Mouse (Mus musculus): ENCODE measurements around the gene Ctnnd2.

Gene Ctnnd2

DNA sequence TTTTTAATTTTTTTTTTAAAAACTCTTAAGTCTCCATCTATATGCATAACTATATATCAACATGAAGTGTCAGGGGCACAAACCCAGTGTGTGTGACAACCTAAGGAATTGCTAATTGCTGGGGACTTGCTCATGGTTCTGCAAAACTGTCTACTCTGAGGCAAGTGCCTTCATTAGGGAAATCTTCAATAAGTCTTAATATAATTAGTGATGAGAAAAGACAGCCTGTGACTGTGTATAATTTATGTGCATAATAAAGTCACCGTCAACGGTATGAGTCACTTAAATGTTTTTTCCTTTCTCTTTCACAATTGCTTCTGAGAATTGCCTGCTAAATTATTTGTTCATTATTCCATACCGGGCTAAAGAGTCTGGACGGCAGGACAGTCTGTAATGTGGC lies 228.7 kb downstream of the Ctnnd2 start:
- DNase-seq = no peak

DNA sequence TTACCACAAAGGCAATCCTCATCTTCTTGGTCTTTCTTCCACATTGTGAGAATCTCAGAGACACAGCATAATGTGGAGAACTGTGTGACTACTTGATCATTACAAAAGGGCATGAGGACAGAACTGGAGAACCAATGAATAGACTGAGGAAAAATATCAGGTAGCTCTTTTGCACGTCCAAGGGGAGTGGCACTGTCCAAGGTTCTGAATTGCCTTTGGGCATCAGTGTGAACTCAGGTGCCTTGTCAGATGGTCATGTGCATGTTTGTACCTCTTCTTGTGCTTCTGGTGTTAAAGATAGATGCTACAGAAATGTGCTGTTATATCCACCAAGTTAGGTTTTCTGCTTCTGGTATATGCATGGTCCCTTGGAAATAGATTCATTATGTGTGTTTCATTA lies 233.9 kb downstream of the Ctnnd2 start:
- no peak for DNase-seq

DNA sequence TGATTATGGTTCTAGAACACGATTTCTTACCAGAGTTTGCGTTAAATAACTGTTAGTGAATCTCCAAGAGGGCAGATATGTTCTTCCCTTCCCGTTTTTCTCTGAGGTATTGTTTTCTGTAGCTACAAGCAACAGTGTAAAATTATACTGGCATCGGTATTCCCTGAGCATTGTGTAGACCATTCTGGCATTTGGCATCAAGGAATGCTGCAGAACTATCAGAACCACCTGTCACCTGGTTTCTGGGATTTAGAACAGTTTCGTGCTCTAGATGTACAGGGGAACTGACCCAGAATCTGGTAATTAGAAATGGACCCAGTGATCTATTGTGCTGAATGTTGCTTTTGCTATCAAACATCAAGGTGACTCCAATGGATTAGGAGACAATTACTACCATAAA lies 250.8 kb downstream of the Ctnnd2 start:
- DNase-seq = no peak

DNA sequence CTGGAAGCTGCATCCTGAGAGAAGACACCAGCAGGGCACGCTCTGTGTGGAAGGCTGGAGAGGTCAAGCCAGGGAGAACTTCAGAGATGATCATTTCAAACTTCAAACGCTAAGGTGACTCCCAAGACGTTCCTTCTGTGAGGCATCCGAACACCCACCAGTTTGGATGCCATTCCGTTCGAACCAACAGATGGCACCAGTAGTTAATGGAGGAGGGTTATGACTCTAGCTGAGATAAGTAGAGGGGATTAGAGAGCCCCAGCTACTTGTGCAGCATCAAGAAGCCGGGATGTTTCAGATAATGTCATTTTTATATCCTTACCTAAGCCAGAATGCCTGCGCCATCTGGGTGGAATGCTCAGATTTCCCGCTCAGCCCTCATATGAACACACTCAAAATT lies 251.9 kb downstream of the Ctnnd2 start:
- DNase-seq = no peak

DNA sequence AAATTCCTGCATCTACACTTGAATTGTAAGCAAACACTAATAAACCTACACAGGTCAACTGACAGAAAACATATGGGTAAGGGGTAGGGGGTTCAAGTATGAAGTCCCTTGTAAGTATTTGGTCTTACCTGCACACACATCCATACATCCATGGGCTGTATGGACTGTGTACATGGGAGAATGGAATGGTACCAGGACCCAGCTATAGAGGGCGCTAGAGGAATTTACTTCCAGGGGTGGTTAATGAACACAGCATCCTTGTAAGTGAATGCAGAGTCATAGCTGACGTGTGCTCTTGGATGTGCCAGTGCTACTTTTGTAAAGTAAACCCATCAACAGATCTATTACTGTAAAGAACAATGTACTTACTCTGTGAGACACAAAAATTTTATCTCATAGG lies 254.9 kb downstream of the Ctnnd2 start:
- DNase-seq = peak; percentile 15

DNA sequence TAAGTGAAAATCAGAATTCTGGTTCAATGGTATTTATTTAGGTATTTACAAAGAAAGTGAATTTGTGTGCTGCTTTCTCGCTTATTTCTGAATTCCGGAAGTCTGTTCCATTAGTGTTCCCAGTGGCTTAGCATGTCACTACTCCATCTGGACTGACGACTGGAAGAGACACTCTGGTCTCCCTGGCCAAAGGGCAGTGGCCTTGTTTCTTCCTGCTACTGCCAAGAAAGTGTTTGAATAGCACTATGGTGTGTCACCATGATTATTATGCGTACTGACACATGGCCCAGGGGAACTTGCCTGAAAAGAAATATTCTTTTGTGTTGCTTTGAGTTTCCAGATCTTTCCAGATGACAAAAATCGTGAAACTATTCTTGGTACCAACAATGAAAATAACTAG lies 266.7 kb downstream of the Ctnnd2 start:
- DNase-seq = no peak

DNA sequence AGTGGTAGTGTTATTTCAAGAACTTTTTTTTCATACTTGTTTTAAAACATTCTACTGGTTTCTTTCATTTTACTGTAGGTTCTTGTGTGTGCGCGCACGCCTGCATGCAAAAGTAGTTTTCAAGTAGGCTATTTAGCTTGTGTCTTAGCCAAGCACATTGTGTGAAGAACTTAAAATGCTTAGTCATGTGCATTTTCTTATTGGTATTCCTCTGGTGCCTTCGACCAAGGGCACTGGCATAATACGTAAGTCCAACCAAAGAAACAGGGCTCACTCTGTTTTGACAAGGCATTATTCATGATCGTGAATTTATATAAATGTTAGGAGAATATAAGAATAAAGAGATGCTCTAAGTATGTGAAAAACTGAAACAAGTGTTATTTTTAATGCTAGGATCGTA lies 278.4 kb downstream of the Ctnnd2 start:
- DNase-seq = no peak

DNA sequence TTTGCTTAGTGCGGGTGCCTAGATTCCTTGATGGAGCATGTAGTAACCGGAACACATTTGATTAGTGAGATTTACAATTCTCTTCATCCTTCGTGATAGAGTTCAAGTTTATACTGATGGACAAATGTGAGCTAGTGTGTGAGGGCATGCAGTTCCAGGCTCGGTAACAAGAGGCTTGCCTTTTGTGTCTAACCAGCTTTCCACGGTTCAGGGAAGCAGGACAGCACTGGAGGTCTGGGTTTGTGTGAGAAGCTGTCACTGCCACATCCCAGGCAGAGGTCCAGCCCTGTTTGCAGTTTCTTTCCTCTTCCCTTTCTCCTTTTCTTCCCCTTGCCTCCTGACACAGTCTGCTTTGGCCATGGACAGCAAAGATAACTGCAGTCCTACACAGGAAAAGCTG lies 279.5 kb downstream of the Ctnnd2 start:
- DNase-seq = no peak

DNA sequence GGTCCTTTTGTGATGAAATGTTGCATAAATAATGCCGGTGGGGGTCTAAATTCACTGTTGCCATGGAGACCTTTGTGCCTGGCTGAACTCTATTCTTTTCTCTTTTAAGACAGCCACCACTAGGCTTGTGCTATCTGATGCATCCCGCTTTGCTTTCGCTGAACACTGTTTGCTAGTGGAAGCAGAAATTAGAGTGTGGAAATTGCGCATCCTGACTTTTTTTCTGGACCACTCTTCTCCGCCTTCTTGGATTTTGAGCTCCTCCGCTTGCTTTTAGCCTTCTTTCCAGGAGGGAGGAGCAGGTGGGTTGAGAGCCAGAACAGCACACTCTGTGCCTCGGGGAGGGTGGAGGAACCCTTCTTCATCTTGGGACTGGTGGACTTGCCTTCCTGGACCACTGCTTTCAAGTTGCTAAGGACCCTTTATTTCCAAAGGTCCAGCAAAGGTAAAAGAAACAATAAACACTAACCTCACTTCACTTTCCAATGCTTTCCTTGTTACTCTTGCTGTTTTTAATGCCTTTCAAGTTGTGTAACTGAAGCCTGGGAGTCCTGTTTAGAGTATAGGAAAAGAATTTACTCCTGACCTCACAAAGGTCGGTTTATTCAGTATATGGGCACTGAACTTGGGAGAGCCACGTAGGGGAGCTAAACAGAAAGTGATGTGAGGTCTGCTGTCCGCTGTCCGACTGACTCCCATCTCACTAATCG lies 285.3 kb downstream of the Ctnnd2 start:
- DNase-seq = no peak

DNA sequence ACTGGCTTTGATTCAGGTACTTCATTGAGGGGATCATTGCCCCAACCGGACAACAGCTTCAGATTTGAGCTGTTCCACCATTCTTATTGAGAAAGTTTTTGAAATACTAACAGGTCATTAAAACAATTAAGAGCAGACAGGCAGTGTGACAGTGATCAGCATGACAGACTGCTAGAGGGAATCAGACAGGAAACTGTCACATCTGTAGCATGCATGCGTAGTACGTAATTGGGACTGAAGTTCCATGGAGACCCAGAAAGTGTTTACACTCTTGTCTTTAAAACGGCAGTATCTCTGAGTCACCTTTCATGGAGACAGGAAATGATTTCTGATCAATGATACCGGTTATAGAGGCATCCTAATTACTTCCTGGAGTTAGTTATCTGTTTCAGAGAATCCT lies 286.3 kb downstream of the Ctnnd2 start:
- DNase-seq = no peak

DNA sequence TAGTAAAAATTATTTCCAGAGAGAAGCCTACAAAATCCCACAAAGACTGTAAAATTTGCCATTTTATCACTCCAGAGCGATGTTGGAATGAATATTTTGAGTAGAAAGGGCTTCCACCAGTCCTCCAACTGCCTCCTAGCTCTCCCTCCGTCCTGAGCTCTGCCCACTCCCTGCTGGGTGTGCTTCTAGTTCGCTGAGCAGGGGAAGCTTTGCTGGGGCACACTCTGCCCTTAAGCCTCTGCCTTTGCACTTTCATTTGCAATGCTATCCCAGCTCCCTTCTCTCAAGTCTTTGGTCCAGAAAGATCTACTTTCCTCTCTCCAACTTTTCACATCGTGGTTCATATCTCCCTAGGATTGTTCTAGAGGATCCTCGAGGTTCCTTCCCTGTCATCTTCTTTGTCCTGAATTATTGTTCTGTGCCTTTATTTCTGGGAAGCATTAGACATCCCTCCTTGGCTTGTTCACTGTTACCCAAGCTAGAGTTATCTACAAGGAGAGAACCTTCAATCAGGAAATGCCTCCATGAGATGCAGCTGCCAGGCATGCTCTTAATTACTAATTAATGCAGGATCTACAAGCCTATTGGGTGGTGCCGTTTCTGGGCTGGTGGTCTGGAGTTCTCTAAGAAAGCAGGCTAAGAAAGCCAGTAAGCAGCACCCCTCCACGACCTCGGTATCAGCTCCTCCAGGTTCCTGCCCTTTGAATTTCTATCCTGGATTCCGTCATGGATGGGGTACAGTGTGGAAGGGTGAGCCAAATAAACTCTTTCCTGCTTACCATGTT lies 288.1 kb downstream of the Ctnnd2 start:
- no peak for DNase-seq

DNA sequence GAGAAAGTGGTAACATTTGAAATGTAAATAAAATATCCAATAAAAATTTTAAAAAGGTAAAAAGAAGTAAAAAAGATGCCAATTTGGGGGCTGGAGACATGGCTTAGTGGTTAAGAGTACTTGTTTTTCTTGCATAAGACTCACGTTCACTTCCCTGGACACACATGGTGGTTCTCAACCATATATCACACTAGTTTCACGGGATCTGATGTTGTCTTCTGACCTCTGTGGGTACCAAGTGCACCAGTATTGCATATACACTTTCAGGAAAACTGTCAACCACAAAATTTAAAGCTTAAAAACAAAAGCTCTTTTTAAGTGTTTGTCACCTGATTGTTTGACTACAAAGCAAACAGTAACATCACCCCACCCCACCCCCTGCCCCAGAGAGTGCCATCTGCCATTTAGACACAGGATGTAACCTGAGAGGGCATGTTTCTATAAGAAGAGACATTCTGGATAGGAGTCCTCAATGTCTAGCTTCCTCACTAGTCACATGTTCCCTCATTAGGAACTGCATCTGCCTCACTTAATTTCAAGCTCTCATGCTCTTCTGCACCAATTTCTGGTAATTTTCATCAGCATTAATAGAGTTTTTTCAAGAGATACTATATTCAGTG lies 290.5 kb downstream of the Ctnnd2 start:
- DNase-seq = no peak

DNA sequence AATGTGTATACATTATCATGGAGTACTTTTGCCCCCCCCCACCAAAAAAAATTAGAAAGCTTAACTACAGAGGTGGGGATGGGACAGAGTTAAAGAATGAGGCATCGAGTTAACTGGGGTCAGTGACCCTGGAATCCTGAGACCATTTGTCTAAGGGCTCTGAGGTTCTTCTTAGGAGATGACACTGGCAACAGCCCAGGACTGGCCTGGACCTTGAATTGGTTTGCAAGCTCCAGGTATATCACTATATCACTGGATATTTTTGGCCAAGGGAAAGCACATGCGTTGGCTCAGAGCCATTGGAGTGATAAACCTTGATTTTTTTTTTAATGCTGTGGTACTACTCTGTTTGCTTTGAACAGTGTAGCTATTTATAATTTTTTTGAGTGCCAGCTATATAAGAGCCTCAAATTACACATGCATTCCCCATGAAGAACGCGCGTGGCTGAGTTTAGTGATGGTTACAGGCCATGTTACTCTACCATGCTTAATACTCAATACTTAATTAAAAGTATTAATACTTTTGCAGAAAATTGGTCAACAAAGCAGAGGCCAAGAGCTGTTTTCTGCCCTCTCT lies 291.2 kb downstream of the Ctnnd2 start:
- no peak for DNase-seq

DNA sequence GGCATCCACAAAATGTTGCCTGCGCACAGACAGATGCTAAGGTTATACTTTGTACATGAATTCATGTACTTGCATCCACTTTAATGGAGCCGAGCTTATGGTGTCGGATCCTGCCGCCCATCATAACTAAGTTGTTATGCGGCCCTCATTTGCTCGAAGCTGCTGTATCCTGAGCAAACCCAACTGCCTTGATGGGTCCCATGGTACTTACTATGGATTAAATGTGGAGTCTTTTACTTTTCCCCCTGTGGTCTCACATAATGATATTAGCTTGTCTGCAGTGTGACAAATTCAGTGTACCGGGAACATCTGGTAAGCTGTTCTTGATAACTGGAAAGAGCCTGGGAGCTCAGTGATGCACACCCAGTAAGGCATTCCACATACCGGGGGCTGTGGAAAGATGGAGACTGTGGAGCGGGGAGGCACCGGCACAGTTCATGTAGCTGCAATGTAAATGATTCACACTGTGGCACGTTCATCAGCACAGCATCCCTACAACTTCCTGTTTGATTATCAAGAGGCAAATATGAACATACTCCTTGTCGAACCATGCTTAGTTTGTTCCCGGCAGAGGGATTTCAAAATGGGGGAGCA lies 294.7 kb downstream of the Ctnnd2 start:
- DNase-seq = no peak

DNA sequence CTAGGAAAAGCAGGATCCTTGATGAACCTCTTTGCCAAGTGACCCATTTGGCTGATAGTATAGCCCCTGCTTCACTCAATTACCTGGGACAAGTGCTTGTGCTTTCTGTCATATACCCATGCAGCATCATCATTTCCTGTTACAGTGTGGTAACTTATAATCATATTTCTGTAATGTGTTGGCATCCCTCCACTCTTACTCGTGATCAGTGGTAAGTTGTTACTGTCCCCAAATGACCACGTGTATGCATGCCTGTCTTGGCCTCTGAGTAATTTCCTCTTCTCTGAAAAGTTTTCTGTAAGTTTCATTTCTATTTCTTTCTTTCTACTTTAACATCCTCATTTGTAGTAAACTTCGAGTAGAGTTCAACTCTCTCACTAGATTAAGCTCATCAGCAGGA lies 296.4 kb downstream of the Ctnnd2 start:
- DNase-seq = no peak

DNA sequence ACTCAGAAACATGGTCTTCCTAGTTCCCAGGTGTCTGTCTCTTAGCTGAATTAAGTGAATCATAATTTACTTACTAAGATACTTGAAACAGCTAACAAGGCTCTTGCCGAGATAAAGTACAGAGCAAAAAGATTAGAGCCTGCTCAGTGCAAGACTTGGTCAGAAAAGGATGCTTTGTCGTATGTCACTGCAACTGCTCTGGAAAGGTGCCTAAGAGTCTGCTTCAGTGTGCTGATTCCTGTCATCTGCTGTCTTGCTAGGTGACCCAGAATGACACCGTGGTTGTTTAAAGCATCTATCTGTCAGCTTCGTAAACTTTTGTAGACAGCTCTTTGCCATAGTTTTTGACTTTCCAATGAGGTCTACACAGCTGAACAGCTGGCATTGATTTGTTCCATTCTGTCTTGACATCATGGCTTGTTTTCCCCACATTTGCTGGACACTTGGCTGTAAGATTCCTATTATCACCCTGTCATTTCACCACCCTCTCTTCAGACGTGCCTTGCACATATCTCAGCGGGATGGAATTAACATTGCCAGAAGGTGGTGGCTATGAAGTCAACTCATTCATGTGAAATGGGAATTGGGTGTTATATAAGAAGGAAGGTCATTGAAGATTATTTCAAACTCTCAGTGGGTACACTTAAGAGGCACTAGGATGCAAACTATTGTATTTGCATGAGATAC lies 299.0 kb downstream of the Ctnnd2 start:
- DNase-seq = no peak

DNA sequence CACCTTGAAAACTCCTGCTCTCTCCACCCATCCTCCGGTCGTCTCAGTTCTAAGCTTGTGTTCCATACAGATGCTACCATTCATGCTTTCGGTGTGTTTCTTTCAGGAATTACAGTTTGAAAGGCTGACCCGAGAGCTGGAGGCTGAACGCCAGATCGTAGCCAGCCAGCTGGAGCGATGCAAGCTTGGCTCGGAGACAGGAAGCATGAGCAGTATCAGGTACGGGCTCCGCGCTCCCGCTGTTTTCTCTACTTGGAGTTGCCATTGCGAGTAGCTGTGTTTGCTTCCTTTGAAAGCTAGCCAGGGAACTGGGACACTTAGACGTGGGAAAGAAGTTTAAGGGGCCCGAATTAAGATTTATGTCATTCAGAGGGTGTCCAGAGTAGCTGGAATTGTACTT lies 308.3 kb downstream of the Ctnnd2 start:
- peak; percentile 2 for DNase-seq

DNA sequence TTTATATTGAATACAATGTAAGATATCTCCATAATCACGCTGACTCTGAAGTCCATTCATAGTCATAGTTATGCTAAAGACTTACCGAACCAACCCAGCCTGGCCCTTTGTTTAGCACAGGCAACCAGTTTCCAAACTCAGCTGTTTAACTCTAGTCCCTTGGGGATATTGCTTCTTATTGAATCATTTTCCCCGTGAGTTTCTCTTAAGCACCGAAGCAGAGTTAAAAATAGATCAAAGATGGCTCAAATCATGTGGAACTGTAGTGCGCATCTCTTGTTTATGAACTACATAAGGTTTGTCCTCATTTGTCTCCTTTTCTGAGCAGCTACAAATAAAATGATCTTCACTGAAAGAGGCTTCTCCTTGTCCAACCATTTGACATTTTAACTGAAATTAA lies 334.1 kb downstream of the Ctnnd2 start:
- no peak for DNase-seq

DNA sequence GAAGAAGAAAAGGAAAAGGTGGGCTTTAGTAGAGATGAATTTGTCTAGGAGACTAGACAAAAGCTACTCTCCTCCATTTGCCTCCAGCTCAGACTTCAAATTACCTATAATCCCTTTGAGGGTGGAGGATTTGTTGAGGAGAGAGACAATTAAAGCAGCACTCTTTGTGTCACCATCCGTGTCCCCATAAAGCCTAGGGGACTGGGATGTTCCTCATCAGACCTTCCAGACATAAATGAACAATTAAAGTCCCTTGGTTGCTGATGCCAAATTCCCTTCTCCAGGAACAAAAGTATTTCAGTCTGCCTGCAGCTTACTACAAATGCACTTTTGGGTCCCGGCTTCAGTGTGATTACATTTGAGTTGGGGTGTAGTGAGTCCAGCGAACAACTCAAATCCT lies 340.1 kb downstream of the Ctnnd2 start:
- no peak for DNase-seq

DNA sequence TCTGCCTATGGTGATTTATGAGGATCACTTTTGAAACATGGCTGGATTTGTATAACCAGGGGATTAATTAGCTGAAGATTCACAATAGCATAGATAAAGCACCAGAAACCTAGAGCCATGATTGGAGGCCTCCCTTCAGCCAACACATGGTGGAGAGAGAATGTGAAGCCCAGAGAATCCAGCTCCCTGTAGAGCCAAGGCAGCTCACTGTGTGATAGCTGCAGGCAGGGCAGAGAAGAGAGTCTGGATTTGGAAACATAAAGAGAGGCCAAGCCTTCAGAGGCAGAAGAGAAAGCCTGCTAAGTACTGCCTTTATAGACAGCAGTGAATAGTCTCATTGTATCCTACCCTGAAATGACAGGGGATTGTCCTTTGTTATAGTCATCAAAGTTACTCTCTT lies 340.7 kb downstream of the Ctnnd2 start:
- DNase-seq = no peak

DNA sequence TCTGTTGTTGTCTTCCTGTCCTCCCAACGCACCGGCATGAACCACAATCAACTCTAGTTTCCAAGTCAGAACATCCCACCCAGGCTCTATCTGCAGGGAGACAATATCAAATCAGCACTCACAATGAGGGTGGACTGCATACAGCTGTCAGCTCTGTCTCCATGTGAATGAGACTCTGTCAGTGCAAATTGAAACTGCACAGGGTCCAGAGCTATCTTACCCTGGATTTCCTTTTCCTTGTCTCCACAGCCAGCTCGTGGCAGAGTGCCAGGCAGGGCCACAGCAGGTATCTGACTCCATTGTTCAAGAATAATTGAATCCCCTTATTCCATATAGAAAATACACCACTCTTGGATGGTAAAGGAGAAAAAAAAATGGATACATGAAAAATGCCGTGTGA lies 343.0 kb downstream of the Ctnnd2 start:
- peak; percentile 1 for DNase-seq

DNA sequence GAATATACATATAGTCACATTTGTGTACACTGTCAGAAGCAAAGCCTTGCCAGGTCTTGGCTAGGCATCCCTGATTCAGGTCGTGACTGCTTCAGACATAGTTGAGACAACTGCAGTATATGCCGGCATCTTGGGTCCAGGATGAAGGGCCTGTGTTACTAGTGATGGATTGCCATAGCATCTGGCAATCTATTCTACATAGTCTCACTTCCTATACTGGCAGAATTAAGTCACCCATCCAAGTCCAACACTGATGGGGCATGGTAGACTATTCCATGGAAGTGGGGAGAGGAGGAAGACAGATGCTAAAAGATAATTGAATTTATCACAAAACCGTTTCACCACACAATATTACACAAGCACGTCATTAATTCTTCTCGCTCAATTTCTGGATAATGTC lies 369.1 kb downstream of the Ctnnd2 start:
- no peak for DNase-seq

DNA sequence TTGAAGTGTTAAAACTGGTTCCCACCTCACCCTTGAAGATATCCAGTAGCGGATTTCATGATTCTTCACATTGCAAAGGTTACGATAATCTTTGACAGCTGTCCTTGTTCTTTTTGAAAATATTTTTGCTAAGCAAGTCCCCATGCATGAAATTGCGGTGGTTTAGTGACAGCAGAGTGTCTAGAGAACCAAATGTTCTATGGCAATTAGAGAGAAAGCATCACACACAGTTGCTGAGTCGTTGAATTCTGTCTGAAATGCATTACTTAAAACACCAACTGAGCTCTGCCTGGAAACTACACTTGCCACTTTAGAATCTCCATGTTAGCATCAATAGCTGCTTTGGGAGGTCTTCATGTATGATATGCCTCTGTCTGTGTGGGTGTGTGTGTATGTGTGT lies 375.9 kb downstream of the Ctnnd2 start:
- DNase-seq = no peak
